Mouse (Mus musculus): ENCODE results near the gene Gpr183.

The Gpr183 gene

GRCm38 (mm10) chr14:121929243-121929951, 35.6 kb downstream of the Gpr183 start:
- peak in 1 of 2 experiments; percentile 24 for DNase-seq

DNA sequence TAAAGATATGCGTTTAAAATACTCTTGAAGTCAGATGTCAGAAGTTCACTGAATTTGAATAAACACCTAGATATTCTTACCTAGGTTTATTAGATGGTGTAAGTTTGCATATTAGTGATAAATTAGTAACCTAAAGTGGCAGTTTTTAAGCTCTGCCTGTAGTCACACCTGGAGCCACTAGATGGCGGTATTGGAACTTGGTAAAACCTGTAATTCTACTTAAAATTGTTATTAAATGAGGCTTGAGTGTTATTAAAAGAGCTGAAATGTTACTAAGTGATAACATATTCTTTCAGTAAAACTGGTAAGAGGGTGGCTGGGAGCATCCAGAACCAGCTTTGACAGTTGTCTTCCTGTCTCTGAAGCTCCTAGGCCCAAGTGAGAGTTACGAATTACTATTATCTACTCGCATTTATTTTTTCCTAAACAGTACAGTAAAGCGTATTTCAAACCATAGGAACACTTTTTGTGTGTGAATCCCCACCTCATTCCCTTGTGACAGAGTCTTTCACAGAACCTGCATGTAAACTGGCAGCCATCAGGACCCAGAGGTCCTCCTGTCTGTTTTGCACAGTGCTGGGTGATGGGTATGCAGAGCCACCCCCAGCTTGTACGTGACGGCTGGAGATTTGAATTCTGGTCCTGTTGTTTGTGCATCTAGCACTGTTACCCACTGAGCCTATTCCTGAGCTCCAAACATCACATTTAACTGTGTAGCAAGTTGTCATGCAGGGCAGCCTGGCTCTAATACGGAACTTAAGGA, 36.4 kb downstream of the Gpr183 start:
- peak; percentile 52 to 80 for DNase-seq

DNA sequence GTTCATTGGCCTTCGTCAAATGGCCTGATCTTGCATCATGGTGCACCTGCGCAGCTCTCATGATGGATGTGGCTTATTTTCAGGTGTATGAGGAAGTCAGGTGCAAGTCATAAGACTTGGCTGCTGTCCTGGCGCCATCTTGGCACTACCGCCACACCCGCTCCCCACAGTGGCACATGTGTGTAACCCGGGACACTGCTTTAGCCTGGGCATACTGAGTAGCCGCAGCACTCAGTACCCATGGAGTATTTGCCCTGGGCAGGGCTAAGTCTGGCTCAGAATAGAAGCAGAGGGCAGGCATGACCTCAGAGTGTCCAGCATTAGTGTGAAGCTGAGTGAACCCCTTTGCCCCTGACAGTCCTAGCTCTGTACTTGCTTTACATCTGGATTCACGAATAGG, 37.5 kb downstream of the Gpr183 start:
- no peak for DNase-seq

DNA sequence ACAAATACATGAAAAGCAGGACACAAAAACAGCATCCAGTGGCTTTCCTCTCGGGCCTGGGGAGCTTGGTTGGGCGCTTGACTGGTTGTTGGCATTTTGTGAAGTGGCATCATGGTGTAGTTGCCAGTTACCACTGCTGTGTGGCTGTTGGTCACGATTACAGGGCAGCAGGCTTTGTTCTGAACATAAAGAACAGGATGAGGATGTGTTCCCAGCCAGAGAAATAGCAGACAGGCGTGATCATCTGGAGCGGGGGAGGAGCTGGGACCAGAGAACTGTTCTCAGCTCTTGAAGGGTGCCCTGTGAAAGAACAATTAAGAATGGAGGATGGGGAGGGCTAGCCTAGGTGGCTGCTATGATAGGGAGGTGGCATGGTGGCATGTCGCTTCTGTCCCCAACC, 38.1 kb downstream of the Gpr183 start:
- no peak for DNase-seq

DNA sequence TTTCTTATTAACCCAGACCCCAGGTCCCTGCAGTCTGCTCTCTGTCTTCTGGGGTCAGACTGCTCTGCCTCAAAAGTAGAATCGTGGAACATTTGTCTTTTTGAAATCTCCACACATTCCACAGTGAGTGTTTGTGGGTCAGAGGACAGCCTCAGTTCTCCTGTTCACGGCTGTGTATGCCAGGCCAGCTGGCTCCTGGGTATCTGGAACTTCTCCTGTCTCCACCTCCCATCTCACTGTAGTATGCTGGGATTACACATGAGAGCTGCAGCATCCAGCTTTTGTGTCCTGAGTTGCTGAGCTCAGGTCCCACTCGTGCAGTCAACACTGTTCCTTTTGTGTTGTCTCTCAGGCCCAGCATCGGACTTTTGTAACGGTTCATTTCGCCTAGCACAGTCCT, 40.1 kb downstream of the Gpr183 start:
- no peak for DNase-seq

DNA sequence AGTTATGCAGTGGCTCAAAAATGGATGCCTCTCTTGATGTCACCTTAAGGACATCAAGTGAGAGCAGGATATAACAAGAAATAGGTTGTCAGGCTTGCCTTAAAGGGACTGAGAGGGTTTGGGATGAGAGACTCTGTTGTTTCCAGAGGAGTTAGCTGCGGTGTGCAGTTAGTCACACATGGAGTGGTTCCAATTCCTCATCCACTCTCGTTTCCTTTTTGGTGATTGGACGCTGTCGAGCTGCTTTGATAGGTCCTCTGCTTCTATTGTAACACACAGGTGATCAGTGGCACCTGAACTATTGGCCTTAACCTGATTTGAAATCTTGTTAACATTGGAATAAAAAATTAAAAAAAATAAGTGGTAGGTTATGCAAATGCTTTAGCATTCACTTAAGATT, 42.3 kb downstream of the Gpr183 start:
- DNase-seq, result no peak

- DNase-seq, result no peak
These were observed 43.0 kb downstream of the Gpr183 start for GRCm38 (mm10) chr14:121922016-121922415.

- DNase-seq, result peak; percentile 82 to 86
These were observed 44.4 kb downstream of the Gpr183 start for GRCm38 (mm10) chr14:121920511-121921124.

DNA sequence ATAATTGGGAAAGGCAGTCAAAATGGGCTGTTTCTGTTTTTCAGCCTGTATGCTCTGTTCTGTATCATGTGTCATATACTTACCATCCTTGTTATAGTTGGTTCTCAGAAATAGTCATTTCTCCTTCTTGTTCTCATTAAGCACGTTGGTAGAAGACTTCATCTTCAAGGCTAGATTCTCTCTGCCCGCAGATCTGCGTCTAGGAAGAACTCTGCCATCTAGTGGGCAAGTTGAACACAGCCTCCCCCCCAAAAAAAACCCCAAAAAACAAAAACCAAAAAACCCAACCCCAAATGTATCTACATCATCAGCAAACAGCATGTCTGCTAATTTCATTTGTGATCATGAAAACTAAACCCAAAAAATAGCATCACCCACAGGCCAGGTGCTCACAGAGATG, 45.2 kb downstream of the Gpr183 start:
- DNase-seq, result peak; percentile 19 to 28

GRCm38 (mm10) chr14:121918266-121918665, 46.7 kb downstream of the Gpr183 start:
- DNase-seq, result peak; percentile 30 to 32

GRCm38 (mm10) chr14:121916311-121917094, 48.5 kb downstream of the Gpr183 start:
- no peak for DNase-seq

DNA sequence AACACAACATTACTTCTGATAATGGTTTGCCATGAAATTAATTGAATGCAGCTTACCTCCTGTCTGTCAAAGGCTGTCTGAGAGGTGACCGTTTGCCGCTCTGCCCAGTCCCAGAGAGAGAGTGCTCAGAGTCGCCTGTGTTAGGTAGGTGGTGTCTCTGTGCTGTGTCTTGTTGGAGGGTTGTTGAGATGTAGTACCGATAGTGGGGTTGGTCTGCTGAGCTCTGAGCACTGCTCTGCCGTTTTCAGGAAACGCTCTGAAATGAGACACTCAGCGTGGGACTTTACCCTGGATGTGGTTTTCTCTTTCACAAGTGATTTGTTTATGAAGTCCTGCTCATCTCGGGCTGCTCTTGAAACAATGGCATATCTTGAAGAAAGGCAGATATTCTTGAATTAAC, 49.4 kb downstream of the Gpr183 start, which contains the start of gene Gpr18:
Gene Gpr18 (minus strand): TSS at position 161 of the 400 bp plus-strand sequence.
- no peak for DNase-seq

DNA sequence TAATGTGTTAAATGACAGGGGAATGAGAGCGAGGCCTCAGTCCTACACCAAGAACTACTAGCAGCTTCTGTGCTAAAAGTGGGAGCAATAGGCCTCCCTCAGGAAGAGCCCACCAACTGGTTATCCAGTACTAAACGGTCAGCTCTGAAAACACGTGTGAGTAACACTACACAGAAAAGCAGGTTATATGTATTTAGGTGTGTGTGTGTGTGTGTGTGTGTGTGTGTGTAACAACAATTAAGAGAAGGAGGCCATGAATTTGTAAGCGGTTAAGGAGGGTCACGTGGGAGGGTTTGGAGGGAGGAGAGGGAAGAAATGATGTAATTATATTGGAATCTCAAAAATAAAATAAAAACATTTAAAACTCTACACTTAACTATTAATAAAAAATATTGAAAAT, 49.9 kb downstream of the Gpr183 start:
- DNase-seq, result no peak

- no peak for DNase-seq
These were observed 52.5 kb downstream of the Gpr183 start for GRCm38 (mm10) chr14:121912501-121912900.

DNA sequence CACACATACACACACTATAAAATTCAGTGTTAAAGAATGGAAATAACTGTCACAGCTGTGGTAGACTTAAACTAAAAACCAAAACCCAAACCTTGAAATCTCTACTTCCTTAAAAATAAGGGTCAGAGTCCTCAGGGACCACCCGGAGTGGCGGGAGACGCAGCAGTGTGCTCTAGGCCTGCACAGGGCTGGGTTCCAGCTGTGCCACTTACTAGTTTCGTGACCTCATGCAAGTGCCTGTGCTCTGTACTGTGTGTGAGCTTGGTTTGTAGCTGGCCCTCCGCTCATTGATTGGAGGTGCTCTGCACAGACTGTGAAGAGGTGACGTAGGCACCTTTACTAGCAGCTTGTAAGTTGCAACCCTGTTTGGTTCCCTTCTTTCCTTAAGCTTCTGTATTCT, 55.1 kb downstream of the Gpr183 start:
- DNase-seq, result no peak

DNA sequence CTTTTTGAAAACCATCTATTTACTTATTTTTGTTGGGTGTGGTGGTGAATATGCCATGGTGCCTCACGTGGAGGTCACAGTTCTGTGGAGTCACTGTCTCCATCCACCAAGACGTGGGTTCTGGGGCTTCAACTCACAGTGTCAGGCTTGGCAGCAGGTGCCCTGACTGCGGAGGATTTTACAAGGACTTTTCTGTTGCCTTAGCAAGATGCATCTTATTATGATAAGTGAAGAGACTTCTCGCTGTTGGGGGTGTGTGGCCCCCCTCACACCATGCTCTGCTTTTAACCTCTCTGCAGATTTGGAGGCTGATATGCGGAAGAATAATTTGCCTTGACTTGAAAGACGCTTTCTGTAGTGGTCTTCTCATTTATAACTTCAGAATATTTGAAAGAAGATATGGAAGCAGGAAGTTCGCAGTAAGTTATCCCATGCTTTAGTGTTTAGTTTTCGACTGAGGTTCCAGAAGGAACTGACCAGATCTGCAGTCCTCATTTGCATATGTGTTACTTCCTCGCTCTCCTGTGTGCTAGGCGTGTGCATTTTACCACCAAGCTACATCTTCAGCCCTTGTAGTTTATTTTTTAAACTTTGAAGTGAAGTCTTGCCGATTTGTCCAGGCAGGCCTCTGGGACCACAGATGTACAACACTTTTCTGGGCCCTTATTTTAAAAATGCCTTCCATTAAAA, 57.9 kb downstream of the Gpr183 start:
- no peak for DNase-seq

- no peak for DNase-seq
These were observed 58.5 kb downstream of the Gpr183 start for GRCm38 (mm10) chr14:121906341-121906991.

DNA sequence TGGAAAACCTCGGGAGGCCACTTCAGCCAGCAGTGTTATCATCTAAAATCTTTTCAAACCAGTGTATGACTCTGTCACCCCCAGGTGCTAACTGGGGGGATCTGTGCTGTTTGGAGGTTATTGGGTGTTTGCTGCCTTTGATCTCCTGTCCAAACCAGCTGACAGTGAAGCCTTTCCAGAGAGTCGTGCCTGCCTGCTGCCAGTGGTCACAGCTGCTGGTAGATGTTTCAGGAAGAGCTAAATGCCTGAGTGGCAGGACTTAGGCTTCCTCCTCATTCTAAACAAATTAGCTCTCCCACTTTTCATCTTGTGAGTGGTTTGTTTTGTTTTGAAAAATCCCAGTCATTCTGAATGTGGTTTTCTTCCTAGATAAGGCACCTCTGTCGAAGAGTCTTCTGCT, 60.2 kb downstream of the Gpr183 start:
- DNase-seq, result no peak

DNA sequence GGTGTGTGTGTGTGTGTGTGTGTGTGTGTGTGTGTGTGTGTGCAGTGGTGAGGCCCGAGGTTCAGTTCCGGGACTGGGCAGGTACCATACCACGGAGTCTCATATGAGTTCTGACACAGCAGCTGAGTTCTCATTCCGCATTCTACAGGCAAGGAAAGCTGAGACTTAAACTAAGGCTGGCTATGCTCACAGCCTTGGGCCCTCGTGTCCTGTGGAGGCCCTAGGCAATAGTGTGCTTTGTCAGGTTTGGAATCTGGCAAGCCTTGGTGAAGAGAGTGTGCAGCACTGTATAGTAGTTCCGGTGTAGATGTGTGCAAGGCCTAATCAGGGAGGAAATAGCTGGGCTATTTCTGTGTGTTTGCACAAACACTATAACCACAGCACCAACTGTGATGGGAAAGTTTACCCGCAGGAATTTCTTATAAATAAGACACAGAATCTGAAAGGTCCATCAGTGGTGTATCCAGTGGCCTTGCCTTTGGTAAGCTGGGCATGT, 61.6 kb downstream of the Gpr183 start:
- DNase-seq, result no peak
